Mouse (Mus musculus): ENCODE results near the gene Apex1.
"Not testable (repeated sequence)": the region's sequence is repeated elsewhere in the genome, so short reads cannot be mapped to it uniquely, and the experiment has no call there.

The Apex1 gene

DNA sequence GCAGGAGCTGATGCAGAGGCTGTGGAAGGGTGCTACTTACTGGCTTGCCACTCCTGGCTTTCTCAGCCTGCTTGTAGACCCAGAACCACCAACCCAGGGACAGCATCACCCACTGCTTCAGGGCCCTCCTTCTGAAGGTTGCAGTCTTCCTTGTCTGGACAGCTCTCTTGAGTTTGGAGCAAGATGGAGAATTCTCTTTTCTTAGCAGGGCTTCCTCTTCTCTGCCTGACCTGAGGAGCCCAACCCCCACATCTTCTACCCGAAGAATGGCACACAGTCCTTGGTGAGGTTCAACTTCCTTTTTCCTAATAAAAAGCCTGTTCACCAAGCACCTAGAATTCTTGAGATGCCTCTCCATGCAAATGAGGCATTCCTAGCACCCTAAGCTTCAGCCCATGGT is 46.1 kb downstream of the Apex1 start:
- no peak for DNase-seq

GRCm38 (mm10) chr14:50973054-50973453 is 48.3 kb downstream of the Apex1 start:
- not testable (repeated sequence) for DNase-seq

DNA sequence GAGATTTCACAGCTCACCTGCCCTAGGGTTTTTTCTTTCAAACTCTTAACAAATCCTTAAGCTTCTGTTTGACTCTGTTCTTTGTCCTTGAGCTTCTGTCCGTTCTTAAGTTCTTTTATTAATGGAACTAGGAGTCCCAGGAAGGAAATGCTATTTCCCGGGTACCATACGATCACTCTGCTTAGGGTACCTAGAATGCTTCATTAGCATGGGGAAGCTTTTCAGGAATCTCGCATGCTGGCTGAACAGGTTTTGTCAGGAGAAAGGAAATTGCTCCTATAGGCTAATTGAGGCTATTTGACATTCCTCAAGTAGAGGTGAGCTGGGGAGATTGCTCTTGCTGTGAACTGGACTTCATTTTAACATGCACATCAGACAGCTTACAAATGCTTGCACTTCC is 48.9 kb downstream of the Apex1 start:
- DNase-seq: no peak

GRCm38 (mm10) chr14:50975001-50975400 is 50.2 kb downstream of the Apex1 start:
- no peak for DNase-seq

GRCm38 (mm10) chr14:50976674-50977073 is 51.9 kb downstream of the Apex1 start:
- peak; percentile 58 for DNase-seq
